In the genomic region with DNA sequence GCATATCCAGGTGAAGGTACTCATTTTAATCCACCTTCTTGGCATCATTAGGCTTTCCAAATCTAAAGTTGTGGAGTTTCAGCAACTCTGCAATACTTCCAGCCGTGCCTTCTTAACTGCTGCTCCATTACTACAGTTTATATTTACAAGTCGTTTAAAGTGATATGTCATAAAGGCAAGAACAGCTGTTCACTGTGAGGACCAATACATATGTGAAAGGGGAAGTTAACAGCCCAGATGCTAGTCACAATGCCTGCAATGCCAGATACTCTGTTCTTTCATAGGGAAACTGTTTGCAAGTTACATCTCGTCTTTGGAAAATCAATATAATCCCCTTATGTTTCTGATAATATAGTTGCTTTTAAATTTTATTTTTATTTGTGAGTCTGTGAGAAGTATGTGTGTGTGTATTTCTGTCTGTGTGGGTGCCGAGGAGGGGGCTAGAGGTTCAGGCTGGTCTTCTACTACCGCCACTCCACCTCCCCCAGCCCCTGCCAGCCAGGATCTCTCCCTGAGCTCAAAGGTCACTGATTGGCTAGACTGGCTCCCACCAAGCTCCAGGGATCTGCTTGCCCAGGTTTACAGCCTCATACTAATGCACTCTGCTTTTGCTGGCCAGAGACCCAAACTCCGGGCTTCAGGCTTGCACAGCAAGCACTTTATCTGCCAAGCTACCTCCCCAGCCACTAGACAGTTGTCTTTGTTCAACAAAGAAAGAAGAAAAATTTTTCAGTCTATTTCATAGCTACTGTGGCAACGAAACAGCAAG, we compare ENCODE assay signal across 11 mouse cellular contexts. TPM values are rescaled to one million over a fixed set of nuclear protein-coding genes. Genes with fewer than 3 reads are reported as not detected.
A peak's percentile ranks its signal among the peaks of the same experiment; 100 is the strongest.
DNase-seq lines count a peak whose midpoint lies in the region; ATAC-seq and TF ChIP-seq lines count a peak whose summit lies in the region.
"Had no signal": no experiment of that assay in that cellular context is flagged by ENCODE, and none has a peak within 500 bp of the region (broad histone marks: within the 10 kb centered on the region; RNA-seq: fewer than 3 reads in every experiment).

No protein-coding gene starts in this region.

- no peak overlapping the region for H3K9ac ChIP-seq in kidney, embryonic 14.5 days (ENCODE audit: low read depth, low read length)
- no peak overlapping the region for H3K9ac ChIP-seq in midbrain, postnatal 0 days (replicated peaks; ENCODE audit: low read length, poor library complexity, severe bottlenecking)
- no peak overlapping the region for H3K9ac ChIP-seq in midbrain, embryonic 11.5 days (ENCODE audit: low read length)

- H3K27ac ChIP-seq in kidney, embryonic 14.5 days (ENCODE audit: low read depth, low read length): no peak overlapping the region
- H3K27ac ChIP-seq in midbrain, postnatal 0 days (ENCODE audit: low read depth, low read length): no peak overlapping the region
- H3K27ac ChIP-seq in midbrain, embryonic 11.5 days (ENCODE audit: low read depth, low read length): no peak overlapping the region

- no peaks in the 10 kb centered on the region for H3K36me3 ChIP-seq in kidney, embryonic 14.5 days (ENCODE audit: control insufficient read depth, insufficient read depth, low read length)
- H3K36me3 ChIP-seq in midbrain, postnatal 0 days (ENCODE audit: insufficient read depth, low read length): no peaks in the 10 kb centered on the region
- no peaks in the 10 kb centered on the region for H3K36me3 ChIP-seq in midbrain, embryonic 11.5 days (ENCODE audit: control insufficient read depth, insufficient read depth, low read length)

- no peaks in the 10 kb centered on the region for H3K4me1 ChIP-seq in kidney, embryonic 14.5 days (ENCODE audit: control insufficient read depth, insufficient read depth, low read length)
- H3K4me1 ChIP-seq in midbrain, postnatal 0 days (ENCODE audit: insufficient read depth, low read length): no peaks in the 10 kb centered on the region
- H3K4me1 ChIP-seq in midbrain, embryonic 11.5 days (ENCODE audit: control insufficient read depth, insufficient read depth, low read length): peaks cover 5% of the 10 kb centered on the region

- 52% methylated on average over 7 of the region's 7 CpGs for WGBS in kidney, embryonic 14.5 days
- 73% methylated on average over 7 of the region's 7 CpGs for WGBS in midbrain, postnatal 0 days
- WGBS in midbrain, embryonic 11.5 days: 75% methylated on average over 7 of the region's 7 CpGs

- peak; percentile 21 for DNase-seq in kidney, adult 18-20 months
- DNase-seq in midbrain, postnatal 0 days (ENCODE audit: low spot score): peak; percentile 26
- no peak for DNase-seq in midbrain, embryonic 11.5 days (ENCODE audit: low spot score, missing footprints)
- DNase-seq in kidney, postnatal 14 days: peak; percentile 24
- no peak for DNase-seq in thymus, postnatal 10 days (ENCODE audit: low spot score in 2 of 2)
- DNase-seq in embryo, embryonic 10 days (ENCODE audit: low spot score): no peak
- DNase-seq: adrenal gland, postnatal 10 days; right cerebral cortex, postnatal 14 days had no signal

- no peak overlapping the region for H3K4me3 ChIP-seq in kidney, embryonic 14.5 days (ENCODE audit: low read length)
- H3K4me3 ChIP-seq in midbrain, postnatal 0 days (ENCODE audit: low read depth, low read length): no peak overlapping the region
- H3K4me3 ChIP-seq in midbrain, embryonic 11.5 days (ENCODE audit: low read depth, low read length): no peak overlapping the region
- H3K4me3 ChIP-seq: erythroblast, embryonic 14.5 days; myocyte had no signal

- no peak for TF ChIP-seq CTCF in midbrain, postnatal 0 days (IDR thresholded peaks at IDR 0.05)

- ATAC-seq in kidney, embryonic 14.5 days (ENCODE audit: low FRiP score, low TSS enrichment): no peak
- no peak for ATAC-seq in midbrain, postnatal 0 days (ENCODE audit: low FRiP score)
- ATAC-seq in midbrain, embryonic 11.5 days (ENCODE audit: low FRiP score): no peak

- H3K9me3 ChIP-seq in kidney, embryonic 14.5 days (ENCODE audit: control insufficient read depth, low read length): no peaks in the 10 kb centered on the region
- H3K9me3 ChIP-seq in midbrain, postnatal 0 days (ENCODE audit: low read length): no peaks in the 10 kb centered on the region
- no peaks in the 10 kb centered on the region for H3K9me3 ChIP-seq in midbrain, embryonic 11.5 days (ENCODE audit: control insufficient read depth, low read length)

- H3K4me2 ChIP-seq in kidney, embryonic 14.5 days (replicated peaks; ENCODE audit: low read depth, low read length): no peak overlapping the region
- no peak overlapping the region for H3K4me2 ChIP-seq in midbrain, postnatal 0 days (ENCODE audit: low read depth, low read length, poor library complexity, severe bottlenecking)
- no peak overlapping the region for H3K4me2 ChIP-seq in midbrain, embryonic 11.5 days

- H3K27me3 ChIP-seq in kidney, embryonic 14.5 days (ENCODE audit: control insufficient read depth, insufficient read depth, low read length): peaks cover 8% of the 10 kb centered on the region
- no peaks in the 10 kb centered on the region for H3K27me3 ChIP-seq in midbrain, postnatal 0 days (ENCODE audit: insufficient read depth, low read length)
- peaks cover 4% of the 10 kb centered on the region; the same call in 1 of the 2 replicates for H3K27me3 ChIP-seq in midbrain, embryonic 11.5 days (ENCODE audit: control insufficient read depth, insufficient read depth, low read length)

RNA-seq across cellular contexts. Expression of gene Trpc1, which starts 5.1 kb away (rescaled TPM):
- polyA plus RNA-seq in kidney, embryonic 14.5 days (2014; fragmentation: Nextera tagmentation; extraction: Ambion mirVana): 3.4 and 4.8 TPM in 2 replicates
- total RNA-seq in midbrain, postnatal 0 days (2014; rRNA removed): 22.3 and 25.0 TPM in 2 replicates
- polyA plus RNA-seq in midbrain, postnatal 0 days (2015; fragmentation: Nextera tagmentation; extraction: Ambion mirVana): 5.4 and 7.1 TPM in 2 replicates
- 2.8 and 3.1 TPM in 2 replicates for polyA plus RNA-seq in midbrain, embryonic 11.5 days (2014; fragmentation: Nextera tagmentation; extraction: Ambion mirVana)
- polyA plus RNA-seq: erythroblast, embryonic 14.5 days had no signal

Comparison
In these comparisons a context has a peak if more than half of its experiments do, and no peak if none do; other contexts are left out.
1. DNase-seq: peak in kidney, adult 18-20 months (single experiment), midbrain, postnatal 0 days (single experiment) and kidney, postnatal 14 days (single experiment); none in midbrain, embryonic 11.5 days (single experiment), thymus, postnatal 10 days (0 of 2) and embryo, embryonic 10 days (single experiment).